Mouse (Mus musculus) heart, postnatal 0 days (tissue): ENCODE data around the gene Arfgap2.

Experiments
- CTCF ChIP-seq: IDR thresholded peaks from 2 replicates; pipeline ENCODE4 v1.5.1; 2016; ENCODE audit warnings: antibody characterized with exemption, control low read depth, low read depth
- EP300 ChIP-seq: IDR thresholded peaks from 2 replicates; pipeline ENCODE4 v1.6.1; 2016; ENCODE audit warnings: antibody characterized with exemption, low read depth

DNA sequence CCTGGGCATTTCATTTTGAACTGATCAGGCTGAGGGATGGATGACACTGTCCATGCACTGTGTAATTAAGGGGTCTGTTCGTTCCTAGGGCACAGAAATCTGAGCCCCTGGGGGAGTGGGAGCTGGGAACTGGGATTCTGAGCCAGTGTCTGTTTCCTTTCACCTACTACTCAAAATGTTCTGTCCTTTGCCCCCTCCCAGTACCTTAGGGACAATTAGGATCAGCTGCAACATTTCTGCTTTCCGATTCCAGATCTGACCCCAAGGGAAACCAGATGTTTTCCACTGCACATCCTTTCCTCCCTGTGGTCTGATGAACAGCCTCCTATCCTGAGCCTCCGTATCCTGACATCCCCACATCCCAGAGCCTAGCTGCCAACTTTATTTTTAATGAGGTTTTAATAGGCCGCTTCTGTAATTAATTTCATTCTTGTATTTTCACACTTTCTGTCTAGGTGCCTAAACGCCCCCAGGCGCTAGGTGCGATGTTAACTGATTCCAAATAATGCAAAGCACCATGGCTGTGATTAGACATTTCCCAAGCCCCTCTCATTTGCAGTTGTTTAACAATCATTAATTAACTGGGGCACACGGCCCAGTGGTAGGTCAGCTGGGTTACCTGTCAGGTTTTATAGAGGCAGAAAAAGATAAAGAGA lies 9.9 kb upstream of the Arfgap2 start:
- no peak for TF ChIP-seq EP300
- TF ChIP-seq CTCF: no peak
